Mouse (Mus musculus): ENCODE results near the gene Hdac4. TPM values are rescaled to one million over a fixed set of nuclear protein-coding genes. Genes with fewer than 3 reads are reported as not detected.

The Hdac4 gene
- polyA plus RNA-seq, 1 experiment: 0.35 TPM

DNA sequence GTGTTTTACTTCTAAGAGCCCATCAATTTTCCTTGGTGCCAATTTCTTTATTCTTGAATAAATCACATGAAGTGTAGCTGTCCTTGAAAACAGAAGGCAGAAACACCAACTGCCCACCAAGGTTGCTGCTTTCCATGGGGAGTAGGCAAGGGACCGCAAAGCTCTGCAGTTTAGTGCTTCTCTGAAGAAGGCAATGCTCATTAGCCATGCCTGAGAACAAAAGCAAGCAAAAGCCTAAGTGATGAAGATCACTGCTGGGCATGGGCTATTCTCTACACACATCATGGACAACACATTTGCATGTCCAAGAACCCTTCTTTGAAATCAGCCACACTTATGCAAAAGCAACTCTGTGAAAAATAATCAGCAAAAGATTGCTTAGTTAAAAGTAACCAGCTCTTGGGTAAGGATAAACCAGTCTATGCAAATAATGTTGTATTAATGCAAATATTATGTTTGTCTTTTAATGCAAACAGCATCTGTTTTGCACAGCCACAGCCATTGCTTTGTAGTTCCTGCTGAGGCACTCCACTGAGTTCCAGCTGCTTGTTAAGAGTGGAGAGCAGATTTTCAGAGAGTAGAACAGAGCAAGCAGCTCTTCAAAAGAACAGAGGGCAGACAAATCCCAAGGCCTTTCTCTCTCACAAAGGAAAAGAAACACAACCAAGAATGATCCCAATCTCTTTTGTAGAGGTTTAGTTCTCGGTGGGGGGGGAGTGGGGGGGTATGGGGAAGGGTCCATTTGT lies 125.4 kb downstream of the Hdac4 start:
- H3K4me3 ChIP-seq (replicated peaks): no peak overlapping the region
- TF ChIP-seq GATA1 (IDR thresholded peaks at IDR 0.05; ENCODE audit: low read length): no peak
- TF ChIP-seq TAL1 (IDR thresholded peaks at IDR 0.05; ENCODE audit: low read length): no peak
- no peaks in the 10 kb centered on the region for H3K27me3 ChIP-seq (ENCODE audit: control insufficient read depth)

DNA sequence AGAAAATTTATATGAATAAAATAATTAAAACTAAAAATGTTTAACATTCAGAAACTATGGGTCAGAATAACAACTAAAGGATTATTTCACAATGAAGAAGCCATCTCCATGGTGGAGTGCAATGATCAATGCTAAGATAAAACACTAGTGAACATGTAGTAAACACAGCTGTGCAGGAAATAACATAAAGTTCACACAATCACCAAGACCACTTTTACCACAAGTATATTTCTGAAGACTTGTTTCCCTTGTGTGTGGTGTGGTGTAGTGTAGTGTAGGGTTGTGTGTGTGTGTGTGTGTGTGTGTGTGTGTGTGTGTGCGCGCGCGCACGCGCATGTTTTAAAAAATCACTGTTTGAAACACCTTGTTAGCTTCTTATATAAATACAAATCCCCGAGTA lies 126.0 kb downstream of the Hdac4 start:
- no peaks in the 10 kb centered on the region for H3K36me3 ChIP-seq (ENCODE audit: control insufficient read depth)
- H3K4me1 ChIP-seq (ENCODE audit: control insufficient read depth): no peaks in the 10 kb centered on the region
- no peaks in the 10 kb centered on the region for H3K27me3 ChIP-seq (ENCODE audit: control insufficient read depth)
- TF ChIP-seq GATA1 (IDR thresholded peaks at IDR 0.05; ENCODE audit: low read length) (no peak), TAL1 (IDR thresholded peaks at IDR 0.05; ENCODE audit: low read length) (no peak)
- H3K9me3 ChIP-seq (ENCODE audit: control insufficient read depth, low read length): no peaks in the 10 kb centered on the region
- no peak overlapping the region for H3K4me3 ChIP-seq (replicated peaks)

More for the DNA sequence above, 125.4 kb downstream of the Hdac4 start:
- Histone ChIP-seq H3K9me3 (ENCODE audit: control insufficient read depth, low read length) (no peaks in the 10 kb centered on the region), H3K36me3 (ENCODE audit: control insufficient read depth) (no peaks in the 10 kb centered on the region), H3K4me1 (ENCODE audit: control insufficient read depth) (no peaks in the 10 kb centered on the region)

DNA sequence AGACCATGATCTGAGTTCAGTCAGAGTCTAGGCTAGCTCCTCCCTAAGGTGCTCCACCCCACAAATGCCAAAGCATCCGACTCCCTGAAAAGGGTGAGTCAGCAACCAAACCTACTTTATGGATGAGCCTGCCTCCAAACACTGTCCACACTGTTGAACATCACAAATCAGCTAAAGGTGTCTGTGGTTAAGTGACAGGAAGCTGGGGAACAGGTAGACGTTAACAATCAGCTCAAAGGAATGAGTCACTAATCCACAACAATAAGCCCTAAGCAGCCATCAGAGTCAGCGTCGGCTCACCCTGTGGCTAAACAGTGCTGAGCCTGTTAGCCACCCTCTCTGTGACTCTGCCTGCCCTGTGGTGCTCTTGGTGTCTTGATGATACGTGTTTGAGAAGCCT lies 131.2 kb downstream of the Hdac4 start:
- Histone ChIP-seq H3K4me1 (ENCODE audit: control insufficient read depth) (peaks cover 2% of the 10 kb centered on the region; the same call in 1 of the 2 replicates), H3K36me3 (ENCODE audit: control insufficient read depth) (no peaks in the 10 kb centered on the region), H3K9me3 (ENCODE audit: control insufficient read depth, low read length) (no peaks in the 10 kb centered on the region), H3K27me3 (ENCODE audit: control insufficient read depth) (no peaks in the 10 kb centered on the region), H3K4me3 (replicated peaks) (no peak overlapping the region)
- TF ChIP-seq TAL1 (IDR thresholded peaks at IDR 0.05; ENCODE audit: low read length) (no peak), GATA1 (IDR thresholded peaks at IDR 0.05; ENCODE audit: low read length) (no peak)

DNA sequence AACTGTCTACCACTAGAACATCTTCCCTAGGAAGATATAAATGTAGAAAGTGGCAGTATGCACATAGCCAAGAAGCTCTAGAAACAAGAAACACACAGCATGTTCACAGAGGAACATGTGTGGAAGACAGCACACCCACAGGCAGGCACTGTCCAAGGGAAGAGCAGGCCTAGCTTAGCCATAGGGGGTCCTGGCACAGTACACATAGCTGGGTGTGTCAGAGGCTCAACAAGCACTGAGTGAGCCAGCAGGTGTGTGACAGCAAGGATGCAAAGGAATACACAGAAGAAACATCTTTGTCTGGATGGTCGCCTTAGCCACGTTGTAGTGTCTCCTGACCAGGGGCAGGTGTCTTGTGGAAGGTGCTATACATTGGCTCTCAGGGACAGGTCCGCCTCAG lies 132.2 kb downstream of the Hdac4 start:
- Histone ChIP-seq H3K9me3 (ENCODE audit: control insufficient read depth, low read length) (no peaks in the 10 kb centered on the region), H3K4me3 (replicated peaks) (no peak overlapping the region), H3K4me1 (ENCODE audit: control insufficient read depth) (peaks cover 2% of the 10 kb centered on the region; the same call in 1 of the 2 replicates), H3K36me3 (ENCODE audit: control insufficient read depth) (no peaks in the 10 kb centered on the region), H3K27me3 (ENCODE audit: control insufficient read depth) (no peaks in the 10 kb centered on the region)
- no peak for TF ChIP-seq GATA1 (IDR thresholded peaks at IDR 0.05; ENCODE audit: low read length)
- no peak for TF ChIP-seq TAL1 (IDR thresholded peaks at IDR 0.05; ENCODE audit: low read length)

DNA sequence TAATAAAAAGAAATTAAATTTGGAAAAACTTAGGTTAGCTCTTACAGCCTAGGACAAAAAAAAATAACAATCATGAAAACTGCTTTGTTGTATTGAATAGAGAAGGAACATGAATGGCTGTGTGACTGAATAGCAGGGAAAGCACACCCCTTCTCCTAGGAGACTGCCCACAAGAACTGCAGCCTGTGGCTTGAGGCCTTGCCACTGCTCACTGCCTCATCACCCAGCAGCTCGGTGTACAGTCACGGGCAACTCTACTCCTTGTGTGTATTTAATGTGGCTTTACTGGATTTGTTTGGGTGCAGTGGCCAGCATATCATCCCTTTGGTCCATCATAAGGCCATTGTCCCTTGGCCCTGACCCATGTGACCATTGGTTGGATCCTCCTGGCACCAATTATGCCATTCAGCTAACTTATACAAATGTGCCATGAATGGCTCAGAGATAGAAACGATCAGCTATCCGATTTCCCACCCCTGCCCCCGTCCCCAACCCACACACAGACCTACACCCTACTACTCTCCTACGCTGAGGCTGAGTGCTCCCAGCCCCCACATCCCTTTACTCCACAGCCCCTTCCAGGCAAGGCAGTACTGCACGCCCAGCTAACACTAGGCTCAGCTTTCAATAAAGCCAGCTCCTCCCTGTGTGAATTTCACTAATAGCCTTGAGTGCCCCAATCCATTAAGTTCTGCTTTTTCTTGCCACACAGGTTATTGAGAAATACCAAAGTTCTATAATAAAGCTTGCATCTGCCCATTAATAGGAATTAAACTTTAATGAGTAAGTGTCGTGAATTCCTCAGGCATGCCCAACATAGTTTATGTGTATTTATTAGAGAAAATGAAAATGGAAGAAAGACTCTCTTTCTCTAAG lies 134.1 kb downstream of the Hdac4 start:
- Histone ChIP-seq H3K9me3 (ENCODE audit: control insufficient read depth, low read length) (no peaks in the 10 kb centered on the region), H3K4me1 (ENCODE audit: control insufficient read depth) (peaks cover 2% of the 10 kb centered on the region; the same call in 1 of the 2 replicates), H3K4me3 (replicated peaks) (no peak overlapping the region), H3K36me3 (ENCODE audit: control insufficient read depth) (no peaks in the 10 kb centered on the region), H3K27me3 (ENCODE audit: control insufficient read depth) (no peaks in the 10 kb centered on the region)
- TF ChIP-seq GATA1 (IDR thresholded peaks at IDR 0.05; ENCODE audit: low read length) (no peak), TAL1 (IDR thresholded peaks at IDR 0.05; ENCODE audit: low read length) (no peak)

DNA sequence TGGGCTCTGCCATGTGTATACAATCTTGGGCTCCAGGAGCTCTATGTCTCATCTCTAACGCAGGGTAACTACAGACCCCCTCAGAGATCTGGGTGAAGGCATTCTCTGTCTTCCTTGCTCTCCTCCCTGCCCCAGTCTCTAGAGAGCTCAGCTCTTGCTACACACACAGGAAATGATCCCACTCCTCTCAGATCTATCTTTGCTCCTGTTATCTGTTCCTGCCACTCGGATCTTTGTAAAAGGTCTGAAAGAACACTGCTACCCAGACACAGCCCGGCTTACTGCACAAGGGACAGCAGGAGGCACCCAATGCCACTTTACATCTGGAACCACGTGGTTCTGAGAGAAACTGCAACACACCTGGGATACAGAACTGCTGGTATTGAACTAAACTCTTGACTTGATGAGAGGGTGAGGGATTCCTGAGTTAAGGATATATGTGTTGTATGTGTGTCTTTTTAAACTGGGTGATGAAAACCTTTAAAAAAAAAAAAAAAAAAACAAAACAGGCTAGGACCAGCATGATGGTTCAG lies 134.9 kb downstream of the Hdac4 start:
- Histone ChIP-seq H3K9me3 (ENCODE audit: control insufficient read depth, low read length) (no peaks in the 10 kb centered on the region), H3K27me3 (ENCODE audit: control insufficient read depth) (no peaks in the 10 kb centered on the region), H3K4me1 (ENCODE audit: control insufficient read depth) (peaks cover 2% of the 10 kb centered on the region; the same call in 1 of the 2 replicates), H3K36me3 (ENCODE audit: control insufficient read depth) (no peaks in the 10 kb centered on the region), H3K4me3 (replicated peaks) (no peak overlapping the region)
- no peak for TF ChIP-seq TAL1 (IDR thresholded peaks at IDR 0.05; ENCODE audit: low read length)
- no peak for TF ChIP-seq GATA1 (IDR thresholded peaks at IDR 0.05; ENCODE audit: low read length)

DNA sequence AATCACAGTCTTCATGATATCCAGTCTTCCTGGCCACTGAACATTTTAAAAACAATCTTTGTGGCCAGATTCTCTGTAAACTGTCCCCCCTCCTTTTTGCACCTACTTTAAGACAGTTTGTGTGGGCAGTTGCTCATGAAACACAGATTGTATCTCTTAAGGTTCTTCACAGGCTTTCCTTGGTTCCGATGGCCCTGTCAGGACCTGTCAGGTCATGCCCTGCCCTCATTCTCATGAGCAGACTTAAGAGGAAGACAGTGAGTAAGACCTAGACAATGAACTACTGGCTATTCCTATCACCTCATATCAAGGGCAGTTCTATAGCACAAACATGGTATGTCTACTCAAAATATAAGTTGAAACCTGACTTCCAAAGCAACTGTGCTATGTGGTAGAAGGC lies 135.9 kb downstream of the Hdac4 start:
- Histone ChIP-seq H3K9me3 (ENCODE audit: control insufficient read depth, low read length) (no peaks in the 10 kb centered on the region), H3K27me3 (ENCODE audit: control insufficient read depth) (no peaks in the 10 kb centered on the region), H3K36me3 (ENCODE audit: control insufficient read depth) (no peaks in the 10 kb centered on the region), H3K4me1 (ENCODE audit: control insufficient read depth) (peaks cover 2% of the 10 kb centered on the region; the same call in 1 of the 2 replicates), H3K4me3 (replicated peaks) (no peak overlapping the region)
- no peak for TF ChIP-seq GATA1 (IDR thresholded peaks at IDR 0.05; ENCODE audit: low read length)
- no peak for TF ChIP-seq TAL1 (IDR thresholded peaks at IDR 0.05; ENCODE audit: low read length)

DNA sequence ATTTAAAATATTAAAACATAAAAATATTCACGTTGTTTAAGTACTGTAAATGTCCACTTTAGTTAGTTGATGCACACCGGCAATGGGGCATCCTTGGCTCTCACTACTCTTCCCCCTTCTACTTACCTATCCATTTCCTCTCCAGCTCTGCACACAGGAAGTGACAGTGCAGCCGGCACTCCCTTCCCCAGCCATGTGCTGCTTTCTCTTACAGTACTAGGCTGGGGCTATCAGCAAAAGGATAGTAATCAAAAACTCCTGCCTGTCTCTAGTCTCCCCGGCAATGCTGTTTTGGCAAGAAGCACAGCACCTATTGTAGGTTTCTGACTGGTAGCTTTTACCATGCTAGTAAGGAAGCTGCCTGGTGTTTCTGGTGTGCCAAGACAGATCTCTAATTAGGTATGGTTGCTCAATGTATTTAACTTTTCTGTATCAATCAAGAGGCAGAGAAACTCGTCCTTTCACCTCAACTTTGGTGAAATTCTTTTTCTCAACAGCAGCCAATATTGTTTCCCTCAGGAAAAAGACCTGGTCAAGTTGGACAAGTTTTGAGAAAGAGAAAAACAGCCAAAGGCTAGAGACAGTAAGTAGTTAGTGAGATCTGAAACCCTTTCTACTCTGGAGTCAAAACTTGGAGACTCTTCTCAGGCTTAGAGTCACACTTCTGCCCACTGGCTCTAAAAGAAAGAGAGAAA lies 136.6 kb downstream of the Hdac4 start:
- H3K36me3 ChIP-seq (ENCODE audit: control insufficient read depth): no peaks in the 10 kb centered on the region
- no peak for TF ChIP-seq GATA1 (IDR thresholded peaks at IDR 0.05; ENCODE audit: low read length)
- no peak for TF ChIP-seq TAL1 (IDR thresholded peaks at IDR 0.05; ENCODE audit: low read length)
- H3K4me3 ChIP-seq (replicated peaks): no peak overlapping the region
- H3K4me1 ChIP-seq (ENCODE audit: control insufficient read depth): peaks cover 2% of the 10 kb centered on the region; the same call in 1 of the 2 replicates
- no peaks in the 10 kb centered on the region for H3K27me3 ChIP-seq (ENCODE audit: control insufficient read depth)
- H3K9me3 ChIP-seq (ENCODE audit: control insufficient read depth, low read length): no peaks in the 10 kb centered on the region
